Mouse (Mus musculus) midbrain, embryonic 16.5 days (tissue): ENCODE measurements at regions not wholly inside any gene's neighbourhood (a gene's known extent, or its start where the extent isn't known, plus 50 kb on each side); places are given as distances from the start of the nearest gene placed in this dataset.

Experiments
- ATAC-seq: fragments of 200-750 bp; cut with Nextera tagmentation; 2 replicates; pipeline ENCODE4 v1.8.0; 2017; ENCODE audit warnings: moderate TSS enrichment
- H3K27ac ChIP-seq: fragments of 300-500 bp; sonication (generic); 2 replicates; pipeline ENCODE4 v1.5.1; 2014; ENCODE audit warnings: mild to moderate bottlenecking, low read length, mixed read lengths
- H3K27me3 ChIP-seq: fragments of 300-500 bp; sonication (generic); 2 replicates; pipeline ENCODE4 v1.6.1; 2014; ENCODE audit warnings: low read depth, low read length, mixed read lengths; ENCODE audit not compliant: control insufficient read depth, insufficient read depth
- H3K36me3 ChIP-seq: fragments of 300-500 bp; sonication (generic); 2 replicates; pipeline ENCODE4 v1.6.1; 2014; ENCODE audit warnings: mild to moderate bottlenecking, low read length, moderate library complexity, mixed read lengths; ENCODE audit not compliant: control insufficient read depth, insufficient read depth
- H3K4me1 ChIP-seq: fragments of 300-500 bp; sonication (generic); 2 replicates; pipeline ENCODE4 v1.6.1; 2014; ENCODE audit warnings: mild to moderate bottlenecking, low read length, mixed read lengths; ENCODE audit not compliant: control insufficient read depth, insufficient read depth
- H3K4me2 ChIP-seq: fragments of 300-500 bp; sonication (generic); 2 replicates; pipeline ENCODE4 v1.6.1; 2014; ENCODE audit warnings: mild to moderate bottlenecking, low read length, mixed read lengths
- H3K4me3 ChIP-seq: fragments of 300-500 bp; sonication (generic); 2 replicates; pipeline ENCODE4 v1.5.1; 2014; ENCODE audit warnings: low read depth, mild to moderate bottlenecking, low read length, moderate library complexity, mixed read lengths
- H3K9ac ChIP-seq: fragments of 300-500 bp; sonication (generic); 2 replicates; pipeline ENCODE4 v1.6.1; 2014; ENCODE audit warnings: low read depth, low read length, mixed read lengths
- H3K9me3 ChIP-seq: fragments of 300-500 bp; sonication (generic); replicated peaks from 2 replicates; pipeline ENCODE4 v1.6.1; 2014; ENCODE audit warnings: mild to moderate bottlenecking, low read length, mixed read lengths; ENCODE audit not compliant: control insufficient read depth, poor library complexity, severe bottlenecking
- WGBS: fragments of 180-500 bp; shearing (Covaris S2); extraction: QIAGEN DNeasy Blood & Tissue Kit; methylation state at CpG from one replicate; pipeline ENCODE4 v1.1.7; 2014; 5-methylcytosine and 5-hydroxymethylcytosine counted together

GRCm38 (mm10) chr5:90164434-90164833 lies 59.4 kb downstream of the Cox18 start:
- Histone ChIP-seq H3K27ac (no peak overlapping the region), H3K9me3 (no peaks in the 10 kb centered on the region), H3K36me3 (no peaks in the 10 kb centered on the region), H3K4me2 (no peak overlapping the region), H3K4me1 (no peaks in the 10 kb centered on the region), H3K9ac (no peak overlapping the region), H3K4me3 (no peak overlapping the region), H3K27me3 (no peaks in the 10 kb centered on the region)
- ATAC-seq: no peak
- 93% methylated on average over 8 of the region's 8 CpGs for WGBS

GRCm38 (mm10) chr5:90163033-90163859 lies 60.6 kb downstream of the Cox18 start:
- H3K4me1 ChIP-seq: no peaks in the 10 kb centered on the region
- H3K9me3 ChIP-seq: no peaks in the 10 kb centered on the region
- no peak for ATAC-seq
- H3K9ac ChIP-seq: no peak overlapping the region
- H3K27me3 ChIP-seq: no peaks in the 10 kb centered on the region
- H3K4me2 ChIP-seq: no peak overlapping the region
- no peaks in the 10 kb centered on the region for H3K36me3 ChIP-seq
- H3K27ac ChIP-seq: no peak overlapping the region
- no peak overlapping the region for H3K4me3 ChIP-seq
- 87% methylated on average over 18 of the region's 18 CpGs for WGBS

- H3K27me3 ChIP-seq: no peaks in the 10 kb centered on the region
Observed at GRCm38 (mm10) chr5:90160281-90160680, 63.5 kb downstream of the Cox18 start.

GRCm38 (mm10) chr5:90156522-90156921 lies 67.3 kb downstream of the Cox18 start:
- ATAC-seq: no peak
- Histone ChIP-seq H3K9me3 (no peaks in the 10 kb centered on the region), H3K4me1 (no peaks in the 10 kb centered on the region), H3K4me2 (no peak overlapping the region), H3K4me3 (no peak overlapping the region), H3K36me3 (no peaks in the 10 kb centered on the region), H3K27me3 (no peaks in the 10 kb centered on the region), H3K9ac (no peak overlapping the region), H3K27ac (no peak overlapping the region)
- 90% methylated on average over 4 of the region's 4 CpGs for WGBS

More at GRCm38 (mm10) chr5:90160281-90160680, 63.5 kb downstream of the Cox18 start:
- Histone ChIP-seq H3K27ac (no peak overlapping the region), H3K4me1 (no peaks in the 10 kb centered on the region), H3K4me3 (no peak overlapping the region), H3K9me3 (no peaks in the 10 kb centered on the region), H3K9ac (no peak overlapping the region), H3K4me2 (no peak overlapping the region), H3K36me3 (no peaks in the 10 kb centered on the region)
- 60% methylated on average over 4 of the region's 4 CpGs for whole genome bisulfite sequencing
- ATAC-seq: no peak

- no peaks in the 10 kb centered on the region for H3K27me3 ChIP-seq
- WGBS: 85% methylated on average over 22 of the region's 22 CpGs
Observed at GRCm38 (mm10) chr5:90149611-90150532, 73.9 kb downstream of the Cox18 start.

GRCm38 (mm10) chr5:90135971-90136370 lies 87.8 kb downstream of the Cox18 start:
- 83% methylated on average over 7 of the region's 7 CpGs for WGBS
- Histone ChIP-seq H3K36me3 (no peaks in the 10 kb centered on the region), H3K4me2 (no peak overlapping the region), H3K9me3 (no peaks in the 10 kb centered on the region), H3K9ac (no peak overlapping the region), H3K4me3 (no peak overlapping the region), H3K27ac (no peak overlapping the region), H3K27me3 (no peaks in the 10 kb centered on the region), H3K4me1 (no peaks in the 10 kb centered on the region)
- no peak for ATAC-seq

More at GRCm38 (mm10) chr5:90149611-90150532, 73.9 kb downstream of the Cox18 start:
- no peak overlapping the region for H3K4me2 ChIP-seq
- no peak for ATAC-seq
- H3K9ac ChIP-seq: no peak overlapping the region
- no peaks in the 10 kb centered on the region for H3K36me3 ChIP-seq
- no peaks in the 10 kb centered on the region for H3K9me3 ChIP-seq
- no peaks in the 10 kb centered on the region for H3K4me1 ChIP-seq
- H3K27ac ChIP-seq: no peak overlapping the region
- no peak overlapping the region for H3K4me3 ChIP-seq

- ATAC-seq: no peak
- H3K4me1 ChIP-seq: no peaks in the 10 kb centered on the region
- no peaks in the 10 kb centered on the region for H3K36me3 ChIP-seq
- 97% methylated on average over 1 of the region's 1 CpGs for WGBS
- no peaks in the 10 kb centered on the region for H3K9me3 ChIP-seq
- H3K4me3 ChIP-seq: no peak overlapping the region
- no peak overlapping the region for H3K27ac ChIP-seq
- no peaks in the 10 kb centered on the region for H3K27me3 ChIP-seq
- H3K4me2 ChIP-seq: no peak overlapping the region
- H3K9ac ChIP-seq: no peak overlapping the region
Observed at GRCm38 (mm10) chr5:90107036-90107435, 116.8 kb downstream of the Cox18 start.

- H3K4me1 ChIP-seq: no peaks in the 10 kb centered on the region
- no peak overlapping the region for H3K4me3 ChIP-seq
- WGBS: 56% methylated on average over 7 of the region's 7 CpGs
- no peak overlapping the region for H3K27ac ChIP-seq
- no peak for ATAC-seq
- no peaks in the 10 kb centered on the region for H3K9me3 ChIP-seq
- H3K4me2 ChIP-seq: no peak overlapping the region
- H3K9ac ChIP-seq: no peak overlapping the region
- H3K27me3 ChIP-seq: no peaks in the 10 kb centered on the region
- no peaks in the 10 kb centered on the region for H3K36me3 ChIP-seq
Observed at GRCm38 (mm10) chr5:90104672-90105071, 119.1 kb downstream of the Cox18 start.

- Histone ChIP-seq H3K27ac (no peak overlapping the region), H3K9me3 (no peaks in the 10 kb centered on the region), H3K36me3 (no peaks in the 10 kb centered on the region), H3K27me3 (no peaks in the 10 kb centered on the region), H3K4me2 (no peak overlapping the region), H3K4me1 (no peaks in the 10 kb centered on the region), H3K9ac (no peak overlapping the region), H3K4me3 (no peak overlapping the region)
- 84% methylated on average over 7 of the region's 7 CpGs for WGBS
- ATAC-seq: no peak
Observed at GRCm38 (mm10) chr5:90088541-90088940, 135.3 kb downstream of the Cox18 start.
